Mouse (Mus musculus): ENCODE results near the gene Ccl6. TPM values are rescaled to one million over a fixed set of nuclear protein-coding genes. Genes with fewer than 3 reads are reported as not detected.
"Not testable (repeated sequence)": the region's sequence is repeated elsewhere in the genome, so short reads cannot be mapped to it uniquely, and the experiment has no call there.

Ccl6 gene
- total RNA-seq, 2 experiments from 2014 or later = 61.0 to 103 TPM

- no peak for ATAC-seq (replicated peaks; ENCODE audit: low FRiP score, poor library complexity, severe bottlenecking)
These were observed 26.3 kb downstream of the Ccl6 start for GRCm38 (mm10) chr11:83566617-83567016.

GRCm38 (mm10) chr11:83563754-83564153 is 29.1 kb downstream of the Ccl6 start:
- ATAC-seq (replicated peaks; ENCODE audit: low FRiP score, poor library complexity, severe bottlenecking) = no peak

- ATAC-seq (replicated peaks; ENCODE audit: low FRiP score, poor library complexity, severe bottlenecking) = no peak
These were observed 30.5 kb downstream of the Ccl6 start for GRCm38 (mm10) chr11:83562311-83562887.

DNA sequence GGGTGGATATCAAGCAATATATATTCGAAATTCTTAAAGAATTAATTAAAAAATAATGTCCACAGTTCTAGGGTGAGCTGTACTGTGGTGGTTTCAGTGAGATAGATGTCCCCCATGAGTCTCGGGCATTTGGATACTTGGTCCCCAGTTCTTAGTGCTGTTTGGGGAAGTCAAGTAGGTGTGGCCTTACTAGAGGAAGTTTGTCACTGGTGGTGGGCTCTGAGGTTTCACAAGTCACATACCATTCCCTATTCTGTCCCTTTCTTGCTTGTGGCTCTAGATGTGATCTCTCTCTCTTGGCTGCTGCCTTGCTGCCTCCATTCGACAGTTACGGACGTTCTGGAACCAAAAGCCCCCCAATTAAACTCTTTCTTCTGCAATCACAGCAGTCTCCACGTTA is 32.5 kb downstream of the Ccl6 start:
- no peak for ATAC-seq (replicated peaks; ENCODE audit: low FRiP score, poor library complexity, severe bottlenecking)

DNA sequence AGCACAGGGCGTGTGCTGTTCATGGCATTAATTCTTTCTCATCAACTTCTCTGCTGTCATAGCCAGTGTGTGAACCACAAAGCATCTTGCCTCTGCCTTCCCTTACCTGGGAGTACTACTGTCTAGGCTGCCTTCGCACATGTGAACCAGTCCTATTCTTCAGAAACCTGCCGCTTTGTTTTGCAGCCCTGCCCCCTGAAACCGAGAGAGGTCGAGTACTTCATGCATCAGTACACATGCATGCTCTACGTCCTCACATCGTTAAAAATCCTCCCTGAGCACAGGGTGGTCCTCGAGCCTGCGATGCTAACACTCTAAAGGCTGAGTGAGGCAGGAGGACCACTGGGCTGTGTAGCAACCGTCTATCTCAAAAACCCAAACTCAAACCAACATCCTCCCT is 35.8 kb downstream of the Ccl6 start:
- no peak for ATAC-seq (replicated peaks; ENCODE audit: low FRiP score, poor library complexity, severe bottlenecking)

- ATAC-seq (replicated peaks; ENCODE audit: low FRiP score, poor library complexity, severe bottlenecking) = no peak; the same call in 1 of the 2 replicates
These were observed 36.7 kb downstream of the Ccl6 start for GRCm38 (mm10) chr11:83556085-83556781.

GRCm38 (mm10) chr11:83551668-83552067 is 41.2 kb downstream of the Ccl6 start:
- ATAC-seq (replicated peaks; ENCODE audit: low FRiP score, poor library complexity, severe bottlenecking) = no peak

DNA sequence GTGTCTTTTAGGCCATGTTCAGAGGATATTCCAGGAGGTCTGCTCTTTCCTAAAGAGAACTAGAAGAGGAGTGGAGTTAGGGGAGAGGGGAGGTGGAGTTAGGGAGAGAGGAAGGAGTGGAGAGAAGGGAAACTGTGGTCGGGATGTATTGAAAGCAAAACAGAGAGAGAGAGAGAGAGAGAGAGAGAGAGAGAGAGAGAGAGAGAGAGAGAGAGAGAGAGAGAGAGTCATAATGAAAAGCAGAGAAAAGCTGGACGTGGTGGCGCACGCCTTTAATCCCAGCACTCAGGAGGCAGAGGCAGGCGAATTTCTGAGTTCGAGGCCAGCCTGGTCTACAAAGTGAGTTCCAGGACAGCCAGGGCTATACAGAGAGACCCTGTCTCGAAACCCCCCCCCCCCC is 41.9 kb downstream of the Ccl6 start:
- not testable (repeated sequence) for ATAC-seq (replicated peaks; ENCODE audit: low FRiP score, poor library complexity, severe bottlenecking)

DNA sequence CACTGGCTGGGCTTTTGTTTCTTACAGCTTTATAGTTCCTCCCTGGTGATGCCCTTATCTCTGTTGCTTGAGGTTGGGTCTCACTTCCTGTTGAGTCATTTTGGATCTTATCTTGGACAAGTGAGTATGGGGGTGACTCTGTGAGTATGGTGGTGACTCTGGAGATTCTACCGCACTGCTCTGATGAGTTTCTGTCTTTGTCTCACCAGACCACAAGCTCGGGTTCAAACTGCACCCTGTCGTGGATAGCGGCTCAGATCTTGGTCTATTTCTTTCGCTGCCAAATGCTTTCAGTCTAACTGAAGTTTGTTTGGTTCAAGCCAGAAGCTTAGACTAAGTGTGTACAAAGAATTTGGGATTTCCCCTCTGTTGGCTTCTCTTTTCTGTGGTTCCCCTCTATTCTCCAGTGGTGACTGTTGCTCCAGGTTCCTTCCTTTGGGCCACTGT is 42.7 kb downstream of the Ccl6 start:
- no peak for ATAC-seq (replicated peaks; ENCODE audit: low FRiP score, poor library complexity, severe bottlenecking)

GRCm38 (mm10) chr11:83544214-83544613 is 48.7 kb downstream of the Ccl6 start:
- ATAC-seq (replicated peaks; ENCODE audit: low FRiP score, poor library complexity, severe bottlenecking) = no peak

DNA sequence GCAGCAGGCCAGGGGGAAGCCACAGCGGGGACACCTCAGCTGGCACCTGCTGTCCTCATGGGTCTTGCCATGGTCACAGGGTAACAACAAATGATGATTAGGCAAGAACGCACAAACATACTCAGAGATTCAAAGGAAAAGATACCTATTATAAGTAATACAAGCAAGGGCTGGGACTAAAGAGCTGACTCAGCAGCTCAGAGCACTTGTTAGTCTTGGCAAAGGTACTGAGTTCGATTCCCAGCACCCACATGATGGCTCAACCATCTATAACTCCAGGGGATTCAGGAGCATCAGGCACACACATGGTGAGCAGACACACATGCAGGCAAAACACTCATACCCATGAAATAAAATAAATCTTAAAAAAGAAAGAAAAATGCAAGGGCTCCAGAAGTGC is 51.5 kb downstream of the Ccl6 start:
- no peak for ATAC-seq (replicated peaks; ENCODE audit: low FRiP score, poor library complexity, severe bottlenecking)

DNA sequence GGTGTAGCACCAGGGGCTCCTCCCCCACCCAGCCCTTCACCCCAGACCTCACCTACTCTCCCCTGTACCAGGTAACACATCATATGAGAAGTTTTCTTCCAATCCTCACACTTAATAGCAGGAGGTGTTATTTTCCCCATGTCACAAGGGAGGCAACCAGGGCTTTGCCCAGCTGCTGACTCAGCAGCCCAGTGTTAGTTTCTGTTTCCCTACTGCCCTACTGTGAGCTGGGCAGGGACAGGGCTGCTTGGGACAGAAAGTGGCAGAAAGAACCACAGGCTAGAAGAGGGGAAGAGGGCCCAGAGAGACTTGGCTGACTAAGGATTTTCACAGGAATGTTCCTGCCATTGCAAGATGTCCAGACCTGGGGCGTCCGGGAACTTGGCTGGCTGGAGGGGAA is 52.0 kb downstream of the Ccl6 start:
- ATAC-seq (replicated peaks; ENCODE audit: low FRiP score, poor library complexity, severe bottlenecking) = no peak

- no peak for ATAC-seq (replicated peaks; ENCODE audit: low FRiP score, poor library complexity, severe bottlenecking)
These were observed 54.1 kb downstream of the Ccl6 start for GRCm38 (mm10) chr11:83538705-83539314.

Other genes with a start within 250 kb of the Ccl6 start
- not detected in 2 replicates for gene Rasl10b, start 183.9 kb downstream of the Ccl6 start, total RNA-seq (2015; ENCODE audit: low replicate concordance)
- gene Rasl10b, start 183.9 kb downstream of the Ccl6 start, total RNA-seq (2017; ENCODE audit: low replicate concordance) = not detected in 2 replicates
- gene Gas2l2, start 163.6 kb downstream of the Ccl6 start, total RNA-seq (2015; ENCODE audit: low replicate concordance) = not detected in 2 replicates
- not detected in 2 replicates for gene Gas2l2, start 163.6 kb downstream of the Ccl6 start, total RNA-seq (2017; ENCODE audit: low replicate concordance)
- gene 1700020L24Rik, start 155.4 kb downstream of the Ccl6 start, total RNA-seq (2015; ENCODE audit: low replicate concordance) = 3.8 and 8.2 TPM in 2 replicates
- 8.9 and 24.8 TPM in 2 replicates for gene 1700020L24Rik, start 155.4 kb downstream of the Ccl6 start, total RNA-seq (2017; ENCODE audit: low replicate concordance)
- 0.63 TPM in 1 of 2 replicates, not detected in the other for gene Mmp28, start 130.0 kb downstream of the Ccl6 start, total RNA-seq (2015; ENCODE audit: low replicate concordance)
- gene Mmp28, start 130.0 kb downstream of the Ccl6 start, total RNA-seq (2017; ENCODE audit: low replicate concordance) = 0.42 and 1.7 TPM in 2 replicates
- 20.9 and 35.2 TPM in 2 replicates for gene Taf15, start 120.0 kb downstream of the Ccl6 start, total RNA-seq (2015; ENCODE audit: low replicate concordance)
- 24.5 and 33.2 TPM in 2 replicates for gene Taf15, start 120.0 kb downstream of the Ccl6 start, total RNA-seq (2017; ENCODE audit: low replicate concordance)
- gene Heatr9, start 70.9 kb downstream of the Ccl6 start, total RNA-seq (2015; ENCODE audit: low replicate concordance) = not detected in 2 replicates
- not detected in 2 replicates for gene Heatr9, start 70.9 kb downstream of the Ccl6 start, total RNA-seq (2017; ENCODE audit: low replicate concordance)
- gene Ccl5, start 62.6 kb downstream of the Ccl6 start, total RNA-seq (2015; ENCODE audit: low replicate concordance) = 12.3 TPM in 1 of 2 replicates, not detected in the other
- 5.9 TPM in 1 of 2 replicates, not detected in the other for gene Ccl5, start 62.6 kb downstream of the Ccl6 start, total RNA-seq (2017; ENCODE audit: low replicate concordance)
- 23.6 and 31.3 TPM in 2 replicates for gene Ccl9, start 14.5 kb downstream of the Ccl6 start, total RNA-seq (2015; ENCODE audit: low replicate concordance)
- gene Ccl9, start 14.5 kb downstream of the Ccl6 start, total RNA-seq (2017; ENCODE audit: low replicate concordance) = 22.5 and 31.5 TPM in 2 replicates
- gene Rpl9-ps1, start 52.5 kb upstream of the Ccl6 start, total RNA-seq (2015; ENCODE audit: low replicate concordance) = not detected in 2 replicates
- not detected in 2 replicates for gene Rpl9-ps1, start 52.5 kb upstream of the Ccl6 start, total RNA-seq (2017; ENCODE audit: low replicate concordance)
- gene Ccl3, start 56.3 kb upstream of the Ccl6 start, total RNA-seq (2015; ENCODE audit: low replicate concordance) = 48.7 and 55.7 TPM in 2 replicates
- gene Ccl3, start 56.3 kb upstream of the Ccl6 start, total RNA-seq (2017; ENCODE audit: low replicate concordance) = 13.4 and 27.3 TPM in 2 replicates
- gene Ccl4, start 69.5 kb upstream of the Ccl6 start, total RNA-seq (2015; ENCODE audit: low replicate concordance) = 4.2 and 4.4 TPM in 2 replicates
- gene Ccl4, start 69.5 kb upstream of the Ccl6 start, total RNA-seq (2017; ENCODE audit: low replicate concordance) = 5.0 and 9.3 TPM in 2 replicates
- 22.7 and 23.4 TPM in 2 replicates for gene Wfdc17, start 110.9 kb upstream of the Ccl6 start, total RNA-seq (2015; ENCODE audit: low replicate concordance)
- gene Wfdc17, start 110.9 kb upstream of the Ccl6 start, total RNA-seq (2017; ENCODE audit: low replicate concordance) = 4.5 TPM in 1 of 2 replicates, not detected in the other
- gene Wfdc18, start 115.9 kb upstream of the Ccl6 start, total RNA-seq (2015; ENCODE audit: low replicate concordance) = not detected in 2 replicates
- not detected in 2 replicates for gene Wfdc18, start 115.9 kb upstream of the Ccl6 start, total RNA-seq (2017; ENCODE audit: low replicate concordance)
- 203 and 278 TPM in 2 replicates for gene Wfdc21, start 153.9 kb upstream of the Ccl6 start, total RNA-seq (2015; ENCODE audit: low replicate concordance)
- 146 and 210 TPM in 2 replicates for gene Wfdc21, start 153.9 kb upstream of the Ccl6 start, total RNA-seq (2017; ENCODE audit: low replicate concordance)
- gene Heatr6, start 160.6 kb upstream of the Ccl6 start, total RNA-seq (2015; ENCODE audit: low replicate concordance) = 2.5 and 3.8 TPM in 2 replicates
- 2.0 and 6.8 TPM in 2 replicates for gene Heatr6, start 160.6 kb upstream of the Ccl6 start, total RNA-seq (2017; ENCODE audit: low replicate concordance)

Measured in erythroblast, adult 5-6 weeks (primary cell).